In genomic region chr10:128556286-128556685, GRCm38 (mm10) we compare ENCODE assay signal across 13 mouse cellular contexts. TPM values are rescaled to one million over a fixed set of nuclear protein-coding genes. Genes with fewer than 3 reads are reported as not detected.
DNase-seq lines count a peak whose midpoint lies in the region; ATAC-seq and TF ChIP-seq lines count a peak whose summit lies in the region.
"Had no signal": no experiment of that assay in that cellular context is flagged by ENCODE, and none has a peak within 500 bp of the region (broad histone marks: within the 10 kb centered on the region; RNA-seq: fewer than 3 reads in every experiment).

No protein-coding gene starts in this region.

- DNase-seq in embryo, embryonic 10.5 days (ENCODE audit: low spot score), result peak; percentile 24
- no peak for DNase-seq in embryo, embryonic 11 days
- peak; percentile 30 for DNase-seq in lung, embryonic 14.5 days
- DNase-seq in lung, postnatal 10 days, result no peak
- peak; percentile 34 for DNase-seq in NIH3T3 (ENCODE audit: low read depth)
- DNase-seq in naive thymus-derived CD4-positive, alpha-beta T cell, adult 2 months (ENCODE audit: low read depth), result peak; percentile 41
- no peak for DNase-seq in right cerebral cortex, postnatal 36 days (ENCODE audit: low spot score in 2 of 2)
- no peak for DNase-seq in spleen, adult 12 weeks (ENCODE audit: low spot score)
- DNase-seq: gastrocnemius, postnatal 36 days; heart, postnatal 14 days; right cerebral cortex, postnatal 14 days had no signal

- H3K27ac ChIP-seq in lung, embryonic 14.5 days (ENCODE audit: low read depth), result no peak overlapping the region
- H3K27ac ChIP-seq: forebrain, embryonic 10.5 days had no signal

- no peak overlapping the region for H3K9ac ChIP-seq in lung, embryonic 14.5 days

- no peaks in the 10 kb centered on the region for H3K4me1 ChIP-seq in lung, embryonic 14.5 days (ENCODE audit: insufficient read depth)
- H3K4me1 ChIP-seq: forebrain, embryonic 10.5 days had no signal

- H3K9me3 ChIP-seq in lung, embryonic 14.5 days (ENCODE audit: low read depth, low read length), result no peaks in the 10 kb centered on the region
- H3K9me3 ChIP-seq: forebrain, embryonic 10.5 days had no signal

- H3K4me3 ChIP-seq in lung, embryonic 14.5 days (ENCODE audit: low read depth, low read length), result no peak overlapping the region
- H3K4me3 ChIP-seq: forebrain, embryonic 10.5 days had no signal

- H3K27me3 ChIP-seq in lung, embryonic 14.5 days (ENCODE audit: insufficient read depth, low read length), result no peaks in the 10 kb centered on the region

- ATAC-seq in lung, embryonic 14.5 days (ENCODE audit: insufficient read depth), result no peak

- H3K4me2 ChIP-seq in lung, embryonic 14.5 days, result no peak overlapping the region
- H3K4me2 ChIP-seq: midbrain, embryonic 11.5 days had no signal

- peaks cover 45% of the 10 kb centered on the region for H3K36me3 ChIP-seq in lung, embryonic 14.5 days (ENCODE audit: insufficient read depth)

- TF ChIP-seq CTCF in lung, embryonic 14.5 days (IDR thresholded peaks at IDR 0.05; ENCODE audit: low read depth), result no peak

RNA-seq across cellular contexts. Expression of gene Rpl41, which starts 7.2 kb away (rescaled TPM):
- 4,697 and 4,895 TPM in 2 replicates for polyA plus RNA-seq in lung, embryonic 14.5 days (2014; fragmentation: Nextera tagmentation; extraction: Ambion mirVana)

RNA-seq across cellular contexts. Expression of gene Zc3h10, which starts 8.7 kb away (rescaled TPM):
- 11.0 and 14.5 TPM in 2 replicates for polyA plus RNA-seq in lung, embryonic 14.5 days (2014; fragmentation: Nextera tagmentation; extraction: Ambion mirVana)

RNA-seq across cellular contexts. Expression of gene Pa2g4, which starts 9.5 kb away (rescaled TPM):
- 240 and 244 TPM in 2 replicates for polyA plus RNA-seq in lung, embryonic 14.5 days (2014; fragmentation: Nextera tagmentation; extraction: Ambion mirVana)

RNA-seq across cellular contexts. Expression of gene Esyt1, which starts 30.6 kb away (rescaled TPM):
- 21.5 and 23.0 TPM in 2 replicates for polyA plus RNA-seq in lung, embryonic 14.5 days (2014; fragmentation: Nextera tagmentation; extraction: Ambion mirVana)

RNA-seq across cellular contexts. Expression of gene Erbb3, which starts 33.2 kb away (rescaled TPM):
- polyA plus RNA-seq in lung, embryonic 14.5 days (2014; fragmentation: Nextera tagmentation; extraction: Ambion mirVana), result 20.2 and 22.9 TPM in 2 replicates

Comparison
In these comparisons a context has a peak if more than half of its experiments do, and no peak if none do; other contexts are left out.
1. DNase-seq: peak in embryo, embryonic 10.5 days (single experiment), lung, embryonic 14.5 days (single experiment), NIH3T3 (single experiment) and naive thymus-derived CD4-positive, alpha-beta T cell, adult 2 months (single experiment); none in embryo, embryonic 11 days (single experiment), lung, postnatal 10 days (single experiment), right cerebral cortex, postnatal 36 days (0 of 2) and spleen, adult 12 weeks (single experiment).